Mouse (Mus musculus) ES-Bruce4 (cell line): ENCODE data around the gene Tbk1. TPM values are rescaled to one million over a fixed set of nuclear protein-coding genes. Genes with fewer than 3 reads are reported as not detected.
A peak's percentile ranks its signal among the peaks of the same experiment; 100 is the strongest.

Source experiments
- H3K27ac ChIP-seq: 2 replicates; pipeline ENCODE4 v1.5.1; 2012; ENCODE audit warnings: low read length, inconsistent platforms; ENCODE audit not compliant: insufficient read depth
- H3K27me3 ChIP-seq: 2 replicates; pipeline ENCODE4 v1.6.1; 2012; ENCODE audit warnings: mild to moderate bottlenecking, low read length, inconsistent platforms; ENCODE audit not compliant: control insufficient read depth, poor library complexity, insufficient read depth, severe bottlenecking
- H3K36me3 ChIP-seq: 2 replicates; pipeline ENCODE4 v1.6.1; 2012; ENCODE audit warnings: inconsistent platforms, mild to moderate bottlenecking, low read length, moderate library complexity; ENCODE audit not compliant: control insufficient read depth, poor library complexity, insufficient read depth, severe bottlenecking
- H3K4me1 ChIP-seq: one replicate; pipeline ENCODE4 v1.8.1; 2011; ENCODE audit warnings: low read length; ENCODE audit not compliant: control insufficient read depth, insufficient read depth
- H3K4me3 ChIP-seq: 2 replicates; pipeline ENCODE4 v1.5.1; 2011; ENCODE audit warnings: low read depth, mild to moderate bottlenecking, low read length
- H3K9ac ChIP-seq: 2 replicates; pipeline ENCODE4 v1.6.1; 2012; ENCODE audit warnings: low read depth, mild to moderate bottlenecking, inconsistent platforms; ENCODE audit not compliant: poor library complexity, severe bottlenecking
- H3K9me3 ChIP-seq: replicated peaks from 2 replicates; pipeline ENCODE4 v1.6.1; 2012; ENCODE audit warnings: mild to moderate bottlenecking, low read length, inconsistent platforms; ENCODE audit not compliant: control insufficient read depth, poor library complexity, insufficient read depth, severe bottlenecking
- CTCF ChIP-seq: IDR thresholded peaks from one replicate; pipeline ENCODE4 v1.8.1; 2011; ENCODE audit warnings: low read depth, low read length
- EP300 ChIP-seq: IDR thresholded peaks from 2 replicates; pipeline ENCODE4 v1.6.1; 2011; ENCODE audit warnings: low read depth, low read length; ENCODE audit not compliant: insufficient read depth
- POLR2A ChIP-seq: IDR thresholded peaks from one replicate; pipeline ENCODE4 v1.8.1; 2011; ENCODE audit warnings: low read length; ENCODE audit not compliant: insufficient read depth
- polyA plus RNA-seq: library from polyadenylated mRNA; stranded (reverse); fragments of >200 nt; gene quantifications from 2 replicates; pipeline ENCODE4 v1.2.4, GENCODE M21; 2011; ENCODE audit warnings: low read depth; ENCODE audit not compliant: missing spikeins, insufficient read depth, insufficient read length

Gene Tbk1
- polyA plus RNA-seq: 50.4 and 51.4 TPM in 2 replicates

- H3K9me3 ChIP-seq: no peaks in the 10 kb centered on the region
- H3K27ac ChIP-seq: peak within 1 kb of the TSS; percentile 13; the same call in 1 of the 2 replicates
- H3K9ac ChIP-seq: peak within 1 kb of the TSS; percentile 95
- 0 out of 2 replicates have a peak, but pooled peaks have one; percentile 13 for TF ChIP-seq EP300
- TF ChIP-seq CTCF: no peak
- peak within 1 kb of the TSS; percentile 85 for H3K4me3 ChIP-seq
- H3K4me1 ChIP-seq: no peaks in the 10 kb centered on the region
- H3K27me3 ChIP-seq: no peaks in the 10 kb centered on the region
- H3K36me3 ChIP-seq: no peaks in the 10 kb centered on the region; the same call in 1 of the 2 replicates
Observed at GRCm38 (mm10) chr10:121586675-121587370, at the start of gene Tbk1. Tbk1 (minus strand) TSS chr10:121586787.

- no peak overlapping the region for H3K4me3 ChIP-seq
- H3K9ac ChIP-seq: no peak overlapping the region
- no peak overlapping the region for H3K27ac ChIP-seq
- no peaks in the 10 kb centered on the region for H3K36me3 ChIP-seq
- no peaks in the 10 kb centered on the region for H3K27me3 ChIP-seq
- H3K9me3 ChIP-seq: no peaks in the 10 kb centered on the region
- no peaks in the 10 kb centered on the region for H3K4me1 ChIP-seq
- TF ChIP-seq EP300 (no peak), POLR2A (no peak), CTCF (no peak)
Observed at GRCm38 (mm10) chr10:121636276-121636675, 49.7 kb upstream of the Tbk1 start.

GRCm38 (mm10) chr10:121634159-121634558, 47.6 kb upstream of the Tbk1 start:
- H3K27me3 ChIP-seq: no peaks in the 10 kb centered on the region
- no peak overlapping the region for H3K27ac ChIP-seq
- no peak for TF ChIP-seq POLR2A
- no peak for TF ChIP-seq CTCF
- TF ChIP-seq EP300: no peak
- H3K36me3 ChIP-seq: no peaks in the 10 kb centered on the region
- H3K9me3 ChIP-seq: no peaks in the 10 kb centered on the region
- H3K4me3 ChIP-seq: no peak overlapping the region
- no peaks in the 10 kb centered on the region for H3K4me1 ChIP-seq
- no peak overlapping the region for H3K9ac ChIP-seq

GRCm38 (mm10) chr10:121628561-121629040, 42.0 kb upstream of the Tbk1 start:
- no peaks in the 10 kb centered on the region for H3K27me3 ChIP-seq
- peak overlapping the region; percentile 57 for H3K4me3 ChIP-seq
- TF ChIP-seq POLR2A: no peak
- TF ChIP-seq CTCF: no peak
- TF ChIP-seq EP300: no peak
- no peaks in the 10 kb centered on the region for H3K9me3 ChIP-seq
- H3K9ac ChIP-seq: peak overlapping the region; percentile 79
- H3K27ac ChIP-seq: no peak overlapping the region
- no peaks in the 10 kb centered on the region for H3K36me3 ChIP-seq
- peaks cover 2% of the 10 kb centered on the region for H3K4me1 ChIP-seq

- H3K4me3 ChIP-seq: peak overlapping the region; percentile 22
- H3K27me3 ChIP-seq: no peaks in the 10 kb centered on the region
- no peaks in the 10 kb centered on the region for H3K9me3 ChIP-seq
- H3K36me3 ChIP-seq: peaks cover 8% of the 10 kb centered on the region
- H3K9ac ChIP-seq: peak overlapping the region; percentile 79
- H3K4me1 ChIP-seq: peaks cover 2% of the 10 kb centered on the region
- no peak for TF ChIP-seq CTCF
- H3K27ac ChIP-seq: no peak overlapping the region
Observed at GRCm38 (mm10) chr10:121627216-121627852, 40.7 kb upstream of the Tbk1 start.

GRCm38 (mm10) chr10:121626186-121626882, 39.7 kb upstream of the Tbk1 start, which contains the start of gene Xpot:
Xpot (minus strand) TSS chr10:121626332.
- no peaks in the 10 kb centered on the region for H3K9me3 ChIP-seq
- peaks cover 2% of the 10 kb centered on the region for H3K4me1 ChIP-seq
- H3K27ac ChIP-seq: peak within 1 kb of the TSS; percentile 80
- no peaks in the 10 kb centered on the region for H3K27me3 ChIP-seq
- H3K36me3 ChIP-seq: peaks cover 17% of the 10 kb centered on the region
- peak within 1 kb of the TSS; percentile 95 for H3K4me3 ChIP-seq
- no peak for TF ChIP-seq CTCF
- TF ChIP-seq POLR2A: peak; percentile 81
- H3K9ac ChIP-seq: peak within 1 kb of the TSS; percentile 86
